Mouse (Mus musculus) MEL (cell line): Measurements from ENCODE around the gene Cntn1. TPM values are rescaled to one million over a fixed set of nuclear protein-coding genes. Genes with fewer than 3 reads are reported as not detected.

Source experiments
- DNase-seq: peaks from one replicate; pipeline ENCODE4 v3.0.0; 2011; ENCODE audit warnings: low read depth, low spot score
- H3K27ac ChIP-seq: 2 replicates; pipeline ENCODE4 v1.5.1; 2012; ENCODE audit warnings: low read depth, mild to moderate bottlenecking, control low read depth, low read length, moderate library complexity; ENCODE audit not compliant: control insufficient read depth
- H3K27me3 ChIP-seq, 2 experiments: fragments of 150-350 bp in 1 of 2; sonication (generic) in 1 of 2; 2 replicates each; pipeline ENCODE4 v1.6.1; 2012; ENCODE audit warnings: low read length in 2 of 2, mild to moderate bottlenecking in 2 of 2, improper control_type of control experiment in 1 of 2, moderate library complexity in 1 of 2; ENCODE audit not compliant: insufficient read depth in 2 of 2, control insufficient read depth in 1 of 2
- H3K36me3 ChIP-seq, 2 experiments: 2 replicates each; pipeline ENCODE4 v1.6.1; 2012 to 2014; ENCODE audit warnings: low read length in 2 of 2, improper control_type of control experiment in 1 of 2, inconsistent platforms in 1 of 2, mild to moderate bottlenecking in 1 of 2; ENCODE audit not compliant: insufficient read depth in 2 of 2, control insufficient read depth in 1 of 2
- H3K4me1 ChIP-seq, 2 experiments: fragments of 150-350 bp in 1 of 2; sonication (generic) in 1 of 2; 2 replicates each; pipeline ENCODE4 v1.6.1; 2012; ENCODE audit warnings: low read length in 2 of 2, improper control_type of control experiment in 1 of 2, mild to moderate bottlenecking in 1 of 2; ENCODE audit not compliant: insufficient read depth in 2 of 2, control insufficient read depth in 1 of 2
- H3K4me3 ChIP-seq, 2 experiments: fragments of 150-350 bp in 1 of 2; sonication (generic) in 1 of 2; 2 replicates each; pipeline ENCODE4 v1.5.1; 2012; ENCODE audit warnings: low read depth in 2 of 2, low read length in 2 of 2, mild to moderate bottlenecking in 2 of 2, moderate library complexity in 2 of 2, control low read depth in 1 of 2, improper control_type of control experiment in 1 of 2; ENCODE audit not compliant: control insufficient read depth in 1 of 2, insufficient read depth in 1 of 2
- H3K79me2 ChIP-seq: 2 replicates; pipeline ENCODE4 v1.6.1; 2012; ENCODE audit warnings: mild to moderate bottlenecking, low read length, moderate library complexity; ENCODE audit not compliant: control insufficient read depth, poor library complexity, insufficient read depth
- H3K9ac ChIP-seq: 2 replicates; pipeline ENCODE4 v1.6.1; 2012; ENCODE audit warnings: low read depth, mild to moderate bottlenecking, control low read depth, low read length, moderate library complexity; ENCODE audit not compliant: control insufficient read depth, poor library complexity, severe bottlenecking
- H3K9me3 ChIP-seq: fragments of 150-350 bp; sonication (generic); replicated peaks from 2 replicates; pipeline ENCODE4 v1.6.1; 2012; ENCODE audit warnings: mild to moderate bottlenecking, low read length, improper control_type of control experiment, moderate library complexity; ENCODE audit not compliant: insufficient read depth
- BHLHE40 ChIP-seq: IDR thresholded peaks from 2 replicates; pipeline ENCODE4 v1.6.1; 2012; ENCODE audit warnings: low read depth, mild to moderate bottlenecking, inconsistent platforms, low read length, improper control_type of control experiment, borderline replicate concordance
- CHD1 ChIP-seq: IDR thresholded peaks from 2 replicates; pipeline ENCODE4 v1.6.1; 2012; ENCODE audit warnings: low read depth, mild to moderate bottlenecking, inconsistent platforms, low read length, improper control_type of control experiment
- CTCF ChIP-seq, 3 experiments: IDR thresholded peaks in 2 of 3; conservative IDR thresholded peaks in 1 of 3; 2 replicates each; pipeline ENCODE4 v1.5.1; 2011 to 2012; ENCODE audit warnings: low read length in 3 of 3, low read depth in 2 of 3, mild to moderate bottlenecking in 2 of 3, improper control_type of control experiment in 1 of 3, inconsistent platforms in 1 of 3, mixed read lengths in 1 of 3, moderate library complexity in 1 of 3; ENCODE audit not compliant: control insufficient read depth in 1 of 3, insufficient read depth in 1 of 3, poor library complexity in 1 of 3, severe bottlenecking in 1 of 3
- E2F4 ChIP-seq: IDR thresholded peaks from 2 replicates; pipeline ENCODE4 v1.6.1; 2011; ENCODE audit warnings: low read depth, low read length, improper control_type of control experiment, borderline replicate concordance
- ELF1 ChIP-seq: IDR thresholded peaks from 2 replicates; pipeline ENCODE4 v1.6.1; 2014; ENCODE audit warnings: low read depth, mild to moderate bottlenecking, inconsistent platforms, low read length, improper control_type of control experiment, moderate library complexity
- ETS1 ChIP-seq: IDR thresholded peaks from 2 replicates; pipeline ENCODE4 v1.6.1; 2012; ENCODE audit warnings: low read depth, mild to moderate bottlenecking, inconsistent platforms, low read length, improper control_type of control experiment, moderate library complexity
- GATA1 ChIP-seq: IDR thresholded peaks from 2 replicates; pipeline ENCODE4 v1.6.1; 2011; ENCODE audit warnings: low read depth, low read length, improper control_type of control experiment
- HCFC1 ChIP-seq: IDR thresholded peaks from 2 replicates; pipeline ENCODE4 v1.6.1; 2012; ENCODE audit warnings: low read depth, mild to moderate bottlenecking, inconsistent platforms, low read length, improper control_type of control experiment, moderate library complexity
- JUND ChIP-seq: IDR thresholded peaks from 2 replicates; pipeline ENCODE4 v1.6.1; 2011; ENCODE audit warnings: low read depth, mild to moderate bottlenecking, improper control_type of control experiment, low read length
- KAT2A ChIP-seq: conservative IDR thresholded peaks from 2 replicates; pipeline ENCODE4 v1.6.1; 2012; ENCODE audit warnings: low read depth, low read length, improper control_type of control experiment, inconsistent platforms
- MAFK ChIP-seq: IDR thresholded peaks from 2 replicates; pipeline ENCODE4 v1.6.1; 2011; ENCODE audit warnings: low read depth, mild to moderate bottlenecking, low read length, improper control_type of control experiment, borderline replicate concordance
- MAX ChIP-seq: IDR thresholded peaks from 2 replicates; pipeline ENCODE4 v1.6.1; 2011; ENCODE audit warnings: low read length, improper control_type of control experiment
- MAZ ChIP-seq: IDR thresholded peaks from 2 replicates; pipeline ENCODE4 v1.6.1; 2012; ENCODE audit warnings: low read depth, mild to moderate bottlenecking, inconsistent platforms, low read length, improper control_type of control experiment
- MEF2A ChIP-seq: IDR thresholded peaks from 2 replicates; pipeline ENCODE4 v1.6.1; 2014; ENCODE audit warnings: low read depth, mild to moderate bottlenecking, inconsistent platforms, low read length, improper control_type of control experiment; ENCODE audit not compliant: poor library complexity, insufficient replicate concordance, severe bottlenecking; ENCODE audit errors: extremely low read depth
- MYB ChIP-seq: IDR thresholded peaks from 2 replicates; pipeline ENCODE4 v1.6.1; 2011; ENCODE audit warnings: mild to moderate bottlenecking, low read depth, low read length, improper control_type of control experiment
- MYC ChIP-seq: IDR thresholded peaks from 2 replicates; pipeline ENCODE4 v1.6.1; 2011; ENCODE audit warnings: low read depth, mild to moderate bottlenecking, low read length, improper control_type of control experiment, moderate library complexity
- NELFE ChIP-seq: IDR thresholded peaks from 2 replicates; pipeline ENCODE4 v1.6.1; 2011; ENCODE audit warnings: low read depth, low read length, improper control_type of control experiment
- NRF1 ChIP-seq: IDR thresholded peaks from 2 replicates; pipeline ENCODE4 v1.6.1; 2014; ENCODE audit warnings: low read depth, mild to moderate bottlenecking, inconsistent platforms, low read length, improper control_type of control experiment, moderate library complexity; ENCODE audit not compliant: poor library complexity, insufficient read depth, severe bottlenecking
- POLR2A ChIP-seq, 2 experiments: IDR thresholded peaks; 2 replicates each; pipeline ENCODE4 v1.6.1; 2011 to 2012; ENCODE audit warnings: low read length in 2 of 2, mild to moderate bottlenecking in 2 of 2, control low read depth in 1 of 2, improper control_type of control experiment in 1 of 2, low read depth in 1 of 2, moderate library complexity in 1 of 2; ENCODE audit not compliant: control insufficient read depth in 1 of 2, insufficient read depth in 1 of 2, poor library complexity in 1 of 2
- POLR2AphosphoS2 ChIP-seq: IDR thresholded peaks from 2 replicates; pipeline ENCODE4 v1.6.1; 2011; ENCODE audit warnings: low read length, improper control_type of control experiment
- POLR2AphosphoS5 ChIP-seq: IDR thresholded peaks from 2 replicates; pipeline ENCODE4 v1.6.1; 2012; ENCODE audit warnings: low read depth, borderline replicate concordance, mild to moderate bottlenecking, inconsistent platforms, low read length, moderate library complexity, mixed read lengths
- RAD21 ChIP-seq: IDR thresholded peaks from 2 replicates; pipeline ENCODE4 v1.6.1; 2011; ENCODE audit warnings: mild to moderate bottlenecking, low read depth, low read length, improper control_type of control experiment
- RCOR1 ChIP-seq: IDR thresholded peaks from 2 replicates; pipeline ENCODE4 v1.6.1; 2012; ENCODE audit warnings: low read depth, mild to moderate bottlenecking, inconsistent platforms, low read length, improper control_type of control experiment
- SMC3 ChIP-seq: IDR thresholded peaks from 2 replicates; pipeline ENCODE4 v1.6.1; 2011; ENCODE audit warnings: low read depth, low read length, improper control_type of control experiment
- TCF12 ChIP-seq: IDR thresholded peaks from 2 replicates; pipeline ENCODE4 v1.6.1; 2014; ENCODE audit warnings: low read depth, mild to moderate bottlenecking, inconsistent platforms, low read length, improper control_type of control experiment, moderate library complexity
- USF1 ChIP-seq: IDR thresholded peaks from 2 replicates; pipeline ENCODE4 v1.6.1; 2014; ENCODE audit warnings: low read depth, mild to moderate bottlenecking, inconsistent platforms, low read length, improper control_type of control experiment, moderate library complexity
- USF2 ChIP-seq, 2 experiments: IDR thresholded peaks; 2 replicates each; pipeline ENCODE4 v1.6.1; 2011 to 2012; ENCODE audit warnings: improper control_type of control experiment in 2 of 2, low read length in 2 of 2, borderline replicate concordance in 1 of 2, inconsistent platforms in 1 of 2, low read depth in 1 of 2, mild to moderate bottlenecking in 1 of 2; ENCODE audit not compliant: insufficient read depth in 1 of 2
- ZC3H11A ChIP-seq: IDR thresholded peaks from 2 replicates; pipeline ENCODE4 v1.6.1; 2012; ENCODE audit warnings: low read depth, mild to moderate bottlenecking, inconsistent platforms, low read length, improper control_type of control experiment
- ZKSCAN1 ChIP-seq: IDR thresholded peaks from 2 replicates; pipeline ENCODE4 v1.6.1; 2012; ENCODE audit warnings: low read depth, mild to moderate bottlenecking, inconsistent platforms, low read length, improper control_type of control experiment, moderate library complexity
- ZMIZ1 ChIP-seq: IDR thresholded peaks from 2 replicates; pipeline ENCODE4 v1.6.1; 2012; ENCODE audit warnings: low read depth, mild to moderate bottlenecking, inconsistent platforms, low read length, improper control_type of control experiment, moderate library complexity
- ZNF384 ChIP-seq: IDR thresholded peaks from 2 replicates; pipeline ENCODE4 v1.6.1; 2012; ENCODE audit warnings: low read depth, mild to moderate bottlenecking, inconsistent platforms, low read length, improper control_type of control experiment
- polyA plus RNA-seq, 2 experiments: library from polyadenylated mRNA; stranded (reverse) in 1 of 2; unstranded in 1 of 2; fragments of >175 nt in 1 of 2; fragments of >200 nt in 1 of 2; gene quantifications; 2 replicates each; pipeline versions ENCODE4 v1.2.1 to v1.2.4; 2012; ENCODE audit warnings: low replicate concordance in 2 of 2, low read depth in 1 of 2; ENCODE audit not compliant: insufficient read length in 2 of 2, insufficient read depth in 1 of 2, missing spikeins in 1 of 2
- total RNA-seq: library from RNA; depleted of rRNA; stranded (reverse); fragments of 300-350 nt; gene quantifications from 2 replicates; pipeline ENCODE4 v1.2.3, GENCODE M21; 2012

Gene Cntn1
- total and polyA plus RNA-seq, 3 experiments, result not detected

- Histone ChIP-seq H3K4me1 (no peaks in the 10 kb centered on the region), H3K36me3 (no peaks in the 10 kb centered on the region), H3K9me3 (no peaks in the 10 kb centered on the region), H3K27me3 (no peaks in the 10 kb centered on the region), H3K27ac (no peak overlapping the region), H3K79me2 (no peaks in the 10 kb centered on the region), H3K4me3 (no peak overlapping the region), H3K9ac (no peak overlapping the region)
- peak; percentile 23 for DNase-seq
- no peak for TF ChIP-seq MAFK
- no peak for TF ChIP-seq MAX
- TF ChIP-seq RCOR1, result no peak
- TF ChIP-seq ZKSCAN1, result no peak
- no peak for TF ChIP-seq USF2 (IDR thresholded peaks at IDR 0.05; ENCODE audit: borderline replicate concordance in 1 of 2, insufficient read depth in 1 of 2, low read depth in 1 of 2, low read length in 2 of 2)
- TF ChIP-seq RAD21, result peak; percentile 55
- no peak for TF ChIP-seq ETS1
- peak; percentile 22; the same call in 1 of the 2 replicates for TF ChIP-seq ZC3H11A
- no peak for TF ChIP-seq MEF2A
- no peak for TF ChIP-seq E2F4
- no peak for TF ChIP-seq TCF12
- no peak for TF ChIP-seq JUND
- no peak for TF ChIP-seq MYB
- no peak for TF ChIP-seq POLR2AphosphoS5
- no peak for TF ChIP-seq CHD1
- no peak for TF ChIP-seq NELFE
- TF ChIP-seq SMC3, result peak; percentile 39
- no peak for TF ChIP-seq ZMIZ1
- TF ChIP-seq MYC, result no peak
- no peak for TF ChIP-seq POLR2A (IDR thresholded peaks at IDR 0.05; ENCODE audit: control insufficient read depth in 1 of 2, insufficient read depth in 1 of 2, low read depth in 1 of 2, low read length in 2 of 2, poor library complexity in 1 of 2)
- TF ChIP-seq CTCF (IDR thresholded peaks at IDR 0.05 in 2 of 3, conservative IDR thresholded peaks at IDR 0.05 in 1 of 3; ENCODE audit: control insufficient read depth in 1 of 3, insufficient read depth in 1 of 3, low read depth in 2 of 3, low read length in 3 of 3, poor library complexity in 1 of 3, severe bottlenecking in 1 of 3), result peak; percentile 56 to 61 (median 58)
- TF ChIP-seq MAZ, result no peak
- TF ChIP-seq ZNF384, result no peak
- TF ChIP-seq POLR2AphosphoS2, result no peak
- no peak for TF ChIP-seq KAT2A
- no peak for TF ChIP-seq BHLHE40
- no peak for TF ChIP-seq USF1
- no peak for TF ChIP-seq HCFC1
- TF ChIP-seq GATA1, result no peak
- TF ChIP-seq ELF1, result no peak
- TF ChIP-seq NRF1, result no peak
Measured at GRCm38 (mm10) chr15:92231386-92231785, 180.4 kb downstream of the Cntn1 start.
